ENCODE assay signal across 14 mouse cellular contexts in the genomic region with DNA sequence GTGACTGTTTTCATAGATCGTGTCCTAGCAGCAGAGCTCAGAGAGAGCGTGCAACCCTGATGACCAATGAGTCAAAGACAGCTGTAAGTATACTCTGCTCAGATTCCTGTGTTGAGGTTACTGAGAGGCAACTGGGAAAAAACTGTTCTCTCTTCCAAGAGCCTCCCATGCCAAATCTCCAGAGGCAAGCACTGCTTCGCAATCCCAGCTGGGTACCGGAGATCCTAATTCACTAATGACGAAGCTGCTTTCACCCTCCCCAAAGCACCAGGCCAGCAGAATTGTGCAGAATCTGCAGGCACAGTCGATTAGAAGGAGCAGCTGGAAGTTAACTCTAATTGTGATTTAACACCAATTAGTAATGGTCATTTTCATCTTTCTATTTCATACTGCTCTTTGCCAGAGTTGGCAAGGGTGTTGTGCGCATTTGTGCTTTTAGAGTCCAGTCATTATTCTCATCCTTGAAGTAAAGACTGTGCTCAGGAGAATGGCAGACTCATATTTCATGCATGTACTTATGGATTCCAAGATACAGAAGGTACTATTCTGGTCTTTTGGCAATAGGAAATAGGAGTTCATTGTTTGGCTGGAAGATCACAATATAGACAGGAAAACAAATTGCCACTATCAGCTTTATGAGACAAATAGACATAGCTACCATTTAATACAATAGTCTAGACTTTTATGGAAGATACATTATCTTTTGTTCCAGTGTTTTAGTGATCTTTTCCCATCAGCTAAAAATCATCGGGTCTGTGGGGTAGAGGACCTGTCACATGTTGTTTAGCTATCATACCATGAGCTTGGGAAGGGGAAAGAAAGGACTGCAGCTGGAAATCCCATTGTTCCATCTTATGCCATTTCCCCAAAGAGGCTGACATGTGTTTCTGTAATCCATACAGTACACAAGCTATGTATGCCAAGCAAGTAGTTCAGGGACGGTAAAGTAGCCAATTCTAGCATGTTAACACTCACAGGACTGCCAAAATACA.
A peak's percentile ranks its signal among the peaks of the same experiment; 100 is the strongest.
DNase-seq lines count a peak whose midpoint lies in the region; ATAC-seq and TF ChIP-seq lines count a peak whose summit lies in the region.
"Had no signal": no experiment of that assay in that cellular context is flagged by ENCODE, and none has a peak within 500 bp of the region (broad histone marks: within the 10 kb centered on the region; RNA-seq: fewer than 3 reads in every experiment).

No protein-coding gene starts in this region.

- 68% methylated on average over 9 of the region's 9 CpGs for WGBS in liver, adult 2 months
- WGBS in liver, embryonic 12.5 days (ENCODE audit: insufficient replicate concordance): 66% methylated on average over 9 of the region's 9 CpGs

- no peaks in the 10 kb centered on the region for H3K36me3 ChIP-seq in liver, adult 2 months (ENCODE audit: control insufficient read depth, insufficient read depth, low read length)
- H3K36me3 ChIP-seq in liver, embryonic 12.5 days: no peaks in the 10 kb centered on the region
- H3K36me3 ChIP-seq: limb, embryonic 15.5 days had no signal

- no peak overlapping the region for H3K27ac ChIP-seq in liver, adult 2 months (replicated peaks; ENCODE audit: insufficient read depth, low read depth, low read length)
- H3K27ac ChIP-seq in liver, embryonic 12.5 days: no peak overlapping the region
- H3K27ac ChIP-seq: layer of hippocampus, adult 2 months; limb, embryonic 15.5 days had no signal

- ATAC-seq in liver, embryonic 12.5 days: no peak
- ATAC-seq in megakaryocyte-erythroid progenitor cell, adult 5-6 weeks (replicated peaks; ENCODE audit: low FRiP score, low TSS enrichment, poor library complexity, severe bottlenecking): no peak

- no peaks in the 10 kb centered on the region for H3K27me3 ChIP-seq in liver, adult 2 months (ENCODE audit: control insufficient read depth, insufficient read depth, low read length)
- H3K27me3 ChIP-seq in liver, embryonic 12.5 days (replicated peaks): no peaks in the 10 kb centered on the region
- H3K27me3 ChIP-seq: limb, embryonic 15.5 days had no signal

- H3K4me2 ChIP-seq in liver, embryonic 12.5 days: no peak overlapping the region
- H3K4me2 ChIP-seq: limb, embryonic 15.5 days had no signal

- H3K4me3 ChIP-seq in liver, adult 2 months (ENCODE audit: insufficient read depth, low read depth, low read length): no peak overlapping the region
- no peak overlapping the region for H3K4me3 ChIP-seq in liver, embryonic 12.5 days
- H3K4me3 ChIP-seq: layer of hippocampus, adult 2 months; limb, embryonic 15.5 days had no signal

- no peaks in the 10 kb centered on the region for H3K79me2 ChIP-seq in liver, adult 2 months (ENCODE audit: control insufficient read depth, insufficient read depth, low read length)

- peak; percentile 1 for DNase-seq in cerebellum, adult 9-11 months
- no peak for DNase-seq in cerebellum, adult 8-10 months
- peak; percentile 8 for DNase-seq in liver, adult 2 months (ENCODE audit: extremely low read depth, low read depth, low spot score)
- DNase-seq in mesoderm, embryonic 11.5 days (ENCODE audit: low read depth, low spot score): peak; percentile 34
- DNase-seq in retina, postnatal 1 day: peak; percentile 7
- DNase-seq in kidney, postnatal 10 days: no peak
- DNase-seq: adrenal gland, postnatal 36 days; cerebellum, adult 9-10 months; lung, postnatal 36 days; thymus, postnatal 25 days had no signal

- TF ChIP-seq POLR2A in liver, adult 2 months (IDR thresholded peaks at IDR 0.05; ENCODE audit: extremely low read depth, insufficient read depth, low read length): no peak

- no peaks in the 10 kb centered on the region for H3K4me1 ChIP-seq in liver, adult 2 months (ENCODE audit: control insufficient read depth, insufficient read depth, low read length)
- no peaks in the 10 kb centered on the region for H3K4me1 ChIP-seq in liver, embryonic 12.5 days
- H3K4me1 ChIP-seq: limb, embryonic 15.5 days had no signal

- H3K9me3 ChIP-seq in liver, embryonic 12.5 days (replicated peaks): no peaks in the 10 kb centered on the region
- H3K9me3 ChIP-seq: limb, embryonic 15.5 days had no signal

- TF ChIP-seq CTCF in liver, adult 2 months (IDR thresholded peaks at IDR 0.05; ENCODE audit: low read depth, low read length): no peak

- H3K9ac ChIP-seq in liver, adult 2 months (ENCODE audit: low read depth, low read length): no peak overlapping the region
- no peak overlapping the region for H3K9ac ChIP-seq in liver, embryonic 12.5 days
- H3K9ac ChIP-seq: limb, embryonic 15.5 days had no signal

Comparison
In these comparisons a context has a peak if more than half of its experiments do, and no peak if none do; other contexts are left out.
1. DNase-seq: peak in cerebellum, adult 9-11 months (single experiment), liver, adult 2 months (single experiment), mesoderm, embryonic 11.5 days (single experiment) and retina, postnatal 1 day (single experiment); none in cerebellum, adult 8-10 months (single experiment) and kidney, postnatal 10 days (single experiment).